Mouse (Mus musculus) lung, adult 2 months (tissue): ENCODE data around the gene Ano10.

Source experiments
- CTCF ChIP-seq: fragments of 200-500 bp; IDR thresholded peaks from 2 replicates; pipeline ENCODE4 v1.5.1; 2011; ENCODE audit warnings: mild to moderate bottlenecking, low read length, control low read depth; ENCODE audit not compliant: insufficient read depth
- POLR2A ChIP-seq: fragments of 200-500 bp; IDR thresholded peaks from 2 replicates; pipeline ENCODE4 v1.6.1; 2011; ENCODE audit warnings: low read depth, mild to moderate bottlenecking, control low read depth, low read length, borderline replicate concordance; ENCODE audit errors: extremely low read depth

GRCm38 (mm10) chr9:122197021-122197420 is 97.2 kb downstream of the Ano10 start:
- TF ChIP-seq POLR2A (no peak), CTCF (no peak)
